Mouse (Mus musculus): ENCODE measurements around the gene Tex12. TPM values are rescaled to one million over a fixed set of nuclear protein-coding genes. Genes with fewer than 3 reads are reported as not detected.

Gene Tex12
- total RNA-seq, 2 experiments from 2014 or later: not detected

DNA sequence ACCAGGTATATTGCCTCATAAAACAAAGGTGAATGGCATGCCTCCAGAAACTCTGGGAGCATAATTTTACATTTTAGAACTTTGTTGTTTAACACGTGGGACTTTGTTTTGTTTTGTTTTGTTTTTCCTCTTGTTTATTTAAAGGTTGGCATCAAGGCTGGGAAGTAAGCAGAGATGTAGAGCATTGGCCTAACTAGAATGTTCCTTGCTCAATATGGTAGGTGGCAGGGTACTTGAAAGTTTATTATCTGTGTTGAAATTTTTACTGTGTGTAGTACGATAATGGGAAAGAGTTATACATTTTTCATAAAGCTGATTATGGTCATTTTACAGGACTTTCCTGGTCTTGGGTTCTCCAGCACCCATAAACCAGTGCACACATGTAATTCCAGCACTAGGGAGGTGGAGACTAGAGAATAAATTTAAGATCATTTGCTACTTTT lies 814 bp upstream of the Tex12 start:
- no peak for DNase-seq (ENCODE audit: low spot score in 2 of 2)

DNA sequence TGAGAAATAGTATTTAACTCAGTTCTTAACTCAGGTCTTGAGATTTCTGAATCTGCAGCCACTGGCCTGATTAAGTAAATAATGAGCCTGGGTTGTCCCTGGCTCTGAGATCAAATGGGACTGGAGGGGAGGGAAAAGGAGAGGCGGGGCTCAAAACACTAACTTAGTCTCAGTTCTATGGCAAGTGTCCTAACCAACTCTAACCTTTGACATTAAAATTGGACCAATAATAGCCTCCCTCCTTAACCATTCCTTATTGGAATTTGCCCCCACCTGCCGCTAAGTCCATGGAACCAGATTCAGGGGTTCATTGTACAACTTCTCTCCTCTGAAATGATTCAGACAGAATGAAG lies 6.1 kb downstream of the Tex12 start, which contains the start of gene Bco2:
Bco2 (minus strand) TSS at position 88 of the 353 bp plus-strand sequence.
- no peak for DNase-seq (ENCODE audit: low spot score in 2 of 2)

GRCm38 (mm10) chr9:50554241-50555093 lies 6.7 kb downstream of the Tex12 start, which contains the start of gene Il18:
Gene Il18, plus strand, starts transcription at chr9:50554827.
- peak; percentile 73 to 86 for DNase-seq (ENCODE audit: low spot score in 2 of 2)

DNA sequence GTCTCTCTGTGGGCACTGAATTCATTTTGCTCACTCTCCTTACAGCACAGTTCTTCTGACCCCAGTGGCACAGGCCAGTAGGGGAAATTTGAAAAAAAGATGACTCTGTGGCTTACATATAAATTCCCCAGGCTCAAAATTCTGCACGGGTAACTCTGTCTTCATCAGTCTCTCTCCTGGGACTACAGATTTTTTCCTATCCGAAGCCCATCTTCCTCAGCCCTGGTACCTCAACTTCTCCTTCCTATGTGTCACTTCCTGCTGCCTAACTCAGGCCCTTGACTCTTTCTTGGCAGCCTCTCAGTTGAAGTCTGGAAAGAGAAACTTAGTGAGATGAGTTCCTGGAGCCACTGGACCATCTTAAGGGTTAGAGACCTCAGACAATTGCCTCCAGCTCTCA lies 7.6 kb downstream of the Tex12 start:
- no peak for DNase-seq (ENCODE audit: low spot score in 2 of 2)

GRCm38 (mm10) chr9:50552206-50552605 lies 8.9 kb downstream of the Tex12 start:
- DNase-seq (ENCODE audit: low spot score in 2 of 2): no peak

DNA sequence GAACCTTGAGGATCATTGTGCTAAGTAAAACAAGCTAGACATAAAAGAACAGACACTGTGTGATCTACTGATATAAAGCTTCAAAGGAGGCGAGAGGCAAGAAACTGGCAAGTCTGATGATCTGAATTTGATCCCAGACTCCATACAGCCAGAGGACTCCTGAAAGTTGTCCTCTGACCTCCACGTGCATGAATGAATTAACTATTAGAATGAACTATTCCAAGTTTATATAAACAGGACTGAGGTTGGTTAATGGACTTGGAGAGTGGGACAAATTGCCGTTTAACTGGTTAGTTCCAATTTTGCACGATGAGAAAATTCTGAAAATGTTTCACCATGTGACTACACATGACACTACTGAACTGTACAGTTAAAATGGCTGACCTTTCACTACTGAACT lies 12.2 kb downstream of the Tex12 start:
- no peak for DNase-seq (ENCODE audit: low spot score in 2 of 2)

- DNase-seq (ENCODE audit: low spot score in 2 of 2): no peak
Observed at GRCm38 (mm10) chr9:50547859-50548478, 13.2 kb downstream of the Tex12 start.

GRCm38 (mm10) chr9:50542401-50542800 lies 18.7 kb downstream of the Tex12 start:
- DNase-seq (ENCODE audit: low spot score in 2 of 2): no peak

DNA sequence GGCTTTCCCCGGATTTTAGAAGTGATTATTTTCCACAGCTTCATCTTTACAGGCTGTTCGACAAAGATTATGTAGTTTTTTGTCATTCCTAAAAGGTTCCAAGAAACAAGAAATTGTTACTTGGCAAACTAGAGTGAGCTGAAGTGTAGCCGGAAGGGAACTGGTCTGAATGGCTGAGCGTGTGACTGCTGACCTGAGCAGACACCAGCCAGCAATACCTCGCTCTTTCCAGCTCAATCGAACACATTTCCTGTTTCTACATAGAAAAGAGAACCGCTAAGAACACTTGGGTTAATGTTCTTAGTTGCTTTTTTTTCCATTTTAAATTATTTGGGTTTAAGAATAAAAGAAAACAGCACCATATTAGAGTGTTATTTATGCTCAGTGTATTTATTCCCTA lies 21.0 kb downstream of the Tex12 start:
- DNase-seq (ENCODE audit: low spot score in 2 of 2): no peak

- DNase-seq (ENCODE audit: low spot score in 2 of 2): no peak
Observed at GRCm38 (mm10) chr9:50537295-50537694, 23.8 kb downstream of the Tex12 start.

- no peak for DNase-seq (ENCODE audit: low spot score in 2 of 2)
Observed at GRCm38 (mm10) chr9:50536603-50537135, 24.5 kb downstream of the Tex12 start.

- no peak for DNase-seq (ENCODE audit: low spot score in 2 of 2)
Observed at GRCm38 (mm10) chr9:50535930-50536329, 25.2 kb downstream of the Tex12 start.

DNA sequence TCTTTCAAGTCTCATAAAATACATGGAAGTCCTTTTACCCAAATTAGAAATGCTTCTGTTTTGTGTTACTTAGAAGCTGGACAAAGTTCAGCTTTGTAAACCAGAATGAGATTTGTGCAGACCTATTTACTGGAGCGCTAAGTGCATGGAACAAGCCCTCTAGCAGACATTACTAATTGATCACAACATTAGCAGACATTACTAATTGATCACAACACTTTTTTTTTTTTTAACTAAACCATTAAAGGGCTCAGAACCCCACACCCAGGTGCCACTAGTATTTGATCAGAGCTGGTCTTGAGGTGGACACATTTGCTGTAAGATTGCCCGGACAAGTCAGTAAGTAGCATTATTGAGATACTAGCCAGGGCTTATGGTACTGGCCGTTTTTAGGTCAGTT lies 27.3 kb downstream of the Tex12 start:
- DNase-seq (ENCODE audit: low spot score in 2 of 2): no peak

DNA sequence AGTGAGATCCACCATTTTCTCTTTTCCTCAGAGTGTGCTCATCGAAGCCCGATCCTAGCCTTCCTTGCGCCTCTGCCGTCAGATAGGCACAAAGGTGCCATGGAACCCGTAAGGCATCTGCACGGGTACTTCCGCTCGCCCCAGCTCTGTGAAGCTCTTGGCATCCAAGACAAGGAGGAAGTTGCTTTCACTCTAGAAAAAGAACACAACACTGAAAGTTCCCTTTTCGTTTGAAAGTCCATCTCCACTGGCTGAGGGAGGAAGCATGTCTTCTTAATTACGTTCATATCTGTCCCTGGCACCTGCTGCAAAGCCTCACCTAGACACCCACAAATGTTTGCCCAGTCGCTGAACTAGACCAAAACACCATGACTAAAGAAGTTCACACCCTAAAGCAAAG lies 27.8 kb downstream of the Tex12 start:
- no peak for DNase-seq (ENCODE audit: low spot score in 2 of 2)

- peak in 1 of 2 experiments; percentile 51 for DNase-seq (ENCODE audit: low spot score in 2 of 2)
Observed at GRCm38 (mm10) chr9:50530890-50531289, 30.2 kb downstream of the Tex12 start.

DNA sequence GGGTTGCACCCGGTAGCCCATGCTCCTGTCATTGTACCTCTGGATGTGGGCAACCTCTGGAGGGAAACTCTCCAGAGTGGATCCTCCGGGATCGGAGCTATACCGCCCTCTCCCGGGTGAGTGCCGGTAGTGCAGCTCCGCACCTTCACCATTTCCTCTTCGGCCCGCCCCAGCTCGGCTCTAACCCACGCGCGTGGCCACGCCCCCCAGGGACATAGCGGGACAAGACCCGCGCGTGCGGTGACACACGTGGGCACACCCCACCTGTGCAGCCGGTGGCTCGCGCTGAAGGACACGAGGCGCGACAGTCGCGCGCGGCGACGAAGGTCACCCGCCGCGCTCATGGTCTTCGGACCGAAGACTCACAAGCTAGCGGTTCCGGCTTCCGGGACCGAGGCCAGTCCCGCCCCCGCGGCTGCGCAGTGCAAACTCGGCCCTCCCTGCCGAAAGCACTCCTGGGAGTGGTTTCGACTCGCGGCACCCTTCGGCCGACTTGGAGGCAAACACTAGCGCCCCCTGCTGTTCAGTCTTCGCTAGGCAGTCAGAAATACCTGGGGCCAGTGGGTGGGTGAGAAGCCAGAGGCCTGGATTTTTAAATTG lies 32.7 kb downstream of the Tex12 start, which contains the start of gene Pts:
Pts (minus strand) TSS at position 432 of the 600 bp plus-strand sequence.
- peak; percentile 96 to 97 for DNase-seq (ENCODE audit: low spot score in 2 of 2)

- DNase-seq (ENCODE audit: low spot score in 2 of 2): no peak
Observed at GRCm38 (mm10) chr9:50527860-50528259, 33.3 kb downstream of the Tex12 start.

GRCm38 (mm10) chr9:50525585-50525984 lies 35.5 kb downstream of the Tex12 start:
- no peak for DNase-seq (ENCODE audit: low spot score in 2 of 2)

- DNase-seq (ENCODE audit: low spot score in 2 of 2): no peak
Observed at GRCm38 (mm10) chr9:50524936-50525335, 36.2 kb downstream of the Tex12 start.

DNA sequence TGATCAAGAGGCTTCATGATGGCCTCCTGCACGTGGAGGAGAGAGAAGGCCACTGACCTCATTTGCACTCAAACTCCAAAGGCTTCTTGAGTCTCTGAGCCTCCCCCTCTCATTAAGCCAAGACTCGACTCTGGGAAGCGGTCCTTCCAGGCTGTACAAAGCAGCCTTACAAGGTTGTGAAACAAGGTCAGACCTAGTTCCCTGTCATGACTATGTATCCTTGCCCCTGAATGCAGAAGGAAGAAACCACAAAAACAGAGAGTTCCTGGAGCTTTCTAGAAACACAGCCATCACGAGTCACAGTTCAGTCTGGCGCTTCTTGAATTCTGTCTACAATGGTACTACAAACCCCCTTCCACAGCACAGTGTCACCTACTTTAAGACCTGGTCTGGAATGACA lies 38.6 kb downstream of the Tex12 start:
- no peak for DNase-seq (ENCODE audit: low spot score in 2 of 2)

DNA sequence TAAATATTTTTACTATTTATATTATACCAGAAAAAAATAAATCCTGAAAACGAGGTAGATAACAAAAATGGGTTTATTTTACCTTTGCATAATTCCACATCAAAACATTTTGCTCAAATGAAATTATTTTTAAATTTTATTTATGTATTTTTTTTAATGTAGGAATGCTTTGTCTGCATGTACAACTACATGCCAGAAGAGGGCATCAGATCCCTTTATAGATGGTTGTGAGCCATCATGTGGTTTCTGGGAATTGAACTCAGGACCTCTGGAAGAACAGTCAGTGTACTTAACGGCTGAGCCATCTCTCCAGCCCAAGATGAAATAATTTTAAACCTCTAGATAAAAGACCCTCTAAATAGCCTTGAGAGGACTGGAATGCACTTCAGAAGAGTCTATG lies 39.6 kb downstream of the Tex12 start:
- no peak for DNase-seq (ENCODE audit: low spot score in 2 of 2)

DNA sequence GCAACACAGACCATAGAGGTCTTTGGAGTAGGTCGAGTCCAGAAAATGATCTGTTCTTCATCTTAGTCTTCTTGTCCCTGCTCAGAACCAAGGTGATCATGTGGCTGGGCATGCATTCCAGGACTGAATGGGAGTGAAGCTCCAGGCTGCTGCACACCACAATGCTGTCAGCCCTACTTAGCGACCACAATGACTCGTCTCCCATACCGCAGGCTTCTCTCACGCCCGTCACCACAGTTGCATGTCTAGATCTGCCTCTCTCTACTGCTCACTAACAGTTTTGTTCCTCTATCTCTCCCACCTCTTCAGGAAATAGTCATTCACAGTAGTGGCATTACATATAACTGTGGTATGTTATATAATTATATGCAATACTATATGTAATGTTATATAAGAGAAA lies 40.4 kb downstream of the Tex12 start:
- no peak for DNase-seq (ENCODE audit: low spot score in 2 of 2)

All from layer of hippocampus, adult 18-20 months (tissue).